Mouse (Mus musculus): Measurements from ENCODE around the gene Inf2.

The Inf2 gene

DNA sequence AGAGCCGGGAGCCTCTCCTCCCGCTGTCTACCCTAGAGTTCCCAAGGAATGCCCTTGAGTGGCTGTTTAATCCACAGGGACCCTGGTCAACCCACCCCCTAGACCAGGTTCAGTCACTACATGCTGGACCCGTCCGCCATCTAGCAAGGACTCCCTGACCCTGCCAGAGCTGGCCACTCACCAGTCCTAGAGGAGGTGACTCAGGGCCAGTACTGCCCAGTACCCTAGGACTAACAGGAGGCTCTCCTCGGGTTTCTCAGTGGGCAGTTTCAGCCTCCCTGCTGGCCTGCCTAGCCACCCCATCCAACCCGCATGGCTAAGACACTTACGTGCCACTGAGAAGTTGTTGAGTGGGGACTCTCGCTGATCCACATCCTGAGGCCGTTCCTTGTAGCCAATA lies 73.3 kb downstream of the Inf2 start:
- no peak for DNase-seq

DNA sequence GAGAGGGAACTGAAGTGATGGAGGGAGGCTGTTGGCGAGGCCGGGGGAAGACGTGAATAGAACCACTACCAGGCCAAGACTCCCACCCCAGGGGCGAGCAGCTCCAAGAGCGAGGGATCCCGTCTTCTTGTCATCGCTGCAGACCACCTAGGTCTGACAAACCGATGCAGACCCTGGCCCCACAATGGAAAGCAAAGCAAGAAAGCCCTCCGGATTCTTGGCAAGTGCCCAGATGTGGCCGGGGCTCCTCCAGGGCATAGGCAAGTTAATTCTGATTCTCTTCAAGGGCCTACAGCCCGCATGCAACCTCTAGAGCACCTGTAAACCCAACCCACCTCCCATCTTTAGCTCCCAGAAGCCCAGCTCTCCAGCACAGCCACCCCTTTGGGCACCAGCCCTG lies 74.7 kb downstream of the Inf2 start:
- no peak for DNase-seq

DNA sequence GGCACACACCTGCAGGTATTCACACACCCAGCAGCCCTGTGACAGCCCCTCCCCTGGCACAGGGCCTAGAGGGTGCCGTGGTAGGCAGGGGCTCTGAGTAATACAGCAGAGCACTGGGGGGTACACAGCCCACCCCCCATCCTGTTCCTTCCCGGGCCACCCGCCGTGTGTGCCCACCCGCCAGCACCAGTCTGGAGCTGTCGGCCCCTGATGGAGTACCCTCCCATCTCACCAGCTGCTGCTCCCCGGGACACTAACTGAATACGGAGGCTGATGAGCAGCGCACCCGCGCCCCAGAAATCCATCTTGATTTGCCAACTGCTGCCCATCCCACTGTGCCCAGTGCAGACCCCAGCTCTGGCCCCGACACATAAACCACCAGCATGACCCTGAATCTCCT lies 75.1 kb downstream of the Inf2 start:
- DNase-seq: no peak

DNA sequence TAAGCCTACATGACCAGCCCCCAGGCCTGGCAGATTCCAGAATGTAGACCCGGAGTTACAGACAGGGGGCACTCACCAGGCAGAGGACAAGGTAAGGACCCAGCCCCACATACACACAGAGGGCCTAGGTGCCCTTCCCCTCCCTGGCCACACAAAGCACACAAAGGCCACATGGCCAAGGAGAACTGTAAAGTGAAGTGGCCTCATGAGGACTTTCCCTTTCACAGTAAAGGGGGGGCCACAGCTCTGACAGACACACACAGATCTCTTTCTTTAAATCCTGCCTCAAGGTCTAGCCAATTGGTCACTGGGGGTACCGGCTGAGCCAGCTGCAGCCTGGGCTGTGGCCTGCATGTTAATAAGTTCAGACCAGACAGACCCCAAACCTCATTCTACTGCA lies 75.5 kb downstream of the Inf2 start:
- no peak for DNase-seq

DNA sequence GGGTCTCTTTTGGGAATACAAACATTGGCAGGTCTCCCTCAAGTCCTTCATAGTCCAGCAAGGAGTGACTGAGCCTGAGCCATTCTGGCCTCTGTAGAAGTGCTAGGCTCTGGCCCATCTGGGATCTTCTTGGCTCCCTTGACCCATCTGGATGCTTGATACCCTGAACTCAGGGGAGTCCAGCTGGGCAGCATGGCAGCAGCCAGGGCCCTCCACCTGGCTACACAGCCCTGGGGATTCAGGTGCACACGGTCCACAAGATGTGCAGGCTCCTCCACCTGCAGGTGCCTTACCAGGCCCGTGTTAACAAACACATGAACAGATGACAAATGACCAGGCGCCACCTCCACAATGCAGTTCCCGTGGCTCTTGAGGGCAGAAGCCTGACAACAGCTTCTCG lies 76.1 kb downstream of the Inf2 start:
- DNase-seq: no peak

Measured in lung, postnatal 4 days (tissue).